Mouse (Mus musculus) ES-Bruce4 (cell line): Measurements from ENCODE around the gene Cyp27a1.

Experiments used
- CTCF ChIP-seq: IDR thresholded peaks from one replicate; pipeline ENCODE4 v1.8.1; 2011; ENCODE audit warnings: low read depth, low read length
- EP300 ChIP-seq: IDR thresholded peaks from 2 replicates; pipeline ENCODE4 v1.6.1; 2011; ENCODE audit warnings: low read depth, low read length; ENCODE audit not compliant: insufficient read depth
- POLR2A ChIP-seq: IDR thresholded peaks from one replicate; pipeline ENCODE4 v1.8.1; 2011; ENCODE audit warnings: low read length; ENCODE audit not compliant: insufficient read depth

DNA sequence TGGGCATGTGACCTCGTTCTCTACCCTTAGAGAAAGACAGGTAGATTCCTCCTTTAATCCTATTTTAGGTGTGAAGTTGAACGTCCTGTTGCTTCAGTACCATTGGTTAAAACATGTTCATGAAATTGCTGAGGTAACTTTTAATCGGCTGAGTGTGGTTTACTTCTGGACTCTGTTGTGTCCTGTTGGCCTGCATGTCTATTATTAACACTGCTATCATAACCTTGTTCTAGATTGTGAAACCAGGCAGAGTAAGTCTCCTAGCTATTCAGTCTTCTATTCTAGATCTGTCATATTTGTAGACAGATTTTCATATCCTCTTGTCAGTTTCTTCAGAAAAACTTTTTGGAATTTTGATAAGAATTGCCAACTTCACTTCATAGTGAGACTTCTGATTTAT is 45.0 kb upstream of the Cyp27a1 start:
- TF ChIP-seq CTCF (no peak), EP300 (no peak), POLR2A (no peak)
